Mouse (Mus musculus) layer of hippocampus, adult 2 months (tissue): ENCODE data around the gene Pdgfd. TPM values are rescaled to one million over a fixed set of nuclear protein-coding genes. Genes with fewer than 3 reads are reported as not detected.

Experiments
- DNase-seq, 2 experiments: peaks; one replicate each; pipeline ENCODE4 v3.0.0; 2022; ENCODE audit warnings: low spot score in 2 of 2
- H3K27ac ChIP-seq: fragments of 200-600 bp; 2 replicates; pipeline ENCODE4 v1.8.1; 2022
- H3K4me3 ChIP-seq: fragments of 200-600 bp; 2 replicates; pipeline ENCODE4 v1.8.1; 2022; ENCODE audit warnings: mild to moderate bottlenecking
- CTCF ChIP-seq: fragments of 200-600 bp; conservative IDR thresholded peaks from 2 replicates; pipeline ENCODE4 v1.8.1; 2022; ENCODE audit warnings: antibody characterized with exemption, mild to moderate bottlenecking, moderate library complexity
- total RNA-seq, 2 experiments: library from RNA; stranded (reverse); gene quantifications; 2 replicates each; pipeline ENCODE4 v1.2.3; 2021

Gene Pdgfd
- total RNA-seq, 2 experiments from 2014 or later = 4.0 to 4.1 TPM

GRCm38 (mm10) chr9:6338344-6338743, 170.0 kb downstream of the Pdgfd start:
- no peak for DNase-seq
- no peak overlapping the region for H3K27ac ChIP-seq
- H3K4me3 ChIP-seq = no peak overlapping the region
- TF ChIP-seq CTCF = no peak

GRCm38 (mm10) chr9:6339394-6339793, 171.0 kb downstream of the Pdgfd start:
- no peak for DNase-seq
- Histone ChIP-seq H3K4me3 (no peak overlapping the region), H3K27ac (no peak overlapping the region)
- no peak for TF ChIP-seq CTCF

GRCm38 (mm10) chr9:6340750-6341149, 172.4 kb downstream of the Pdgfd start:
- Histone ChIP-seq H3K27ac (no peak overlapping the region), H3K4me3 (no peak overlapping the region)
- no peak for TF ChIP-seq CTCF
- no peak for DNase-seq

GRCm38 (mm10) chr9:6342854-6343253, 174.5 kb downstream of the Pdgfd start:
- Histone ChIP-seq H3K27ac (no peak overlapping the region), H3K4me3 (no peak overlapping the region)
- TF ChIP-seq CTCF = no peak
- no peak for DNase-seq

GRCm38 (mm10) chr9:6344514-6344913, 176.1 kb downstream of the Pdgfd start:
- H3K4me3 ChIP-seq = no peak overlapping the region
- no peak overlapping the region for H3K27ac ChIP-seq
- TF ChIP-seq CTCF = no peak

GRCm38 (mm10) chr9:6344924-6345323, 176.5 kb downstream of the Pdgfd start:
- no peak for TF ChIP-seq CTCF
- Histone ChIP-seq H3K4me3 (no peak overlapping the region), H3K27ac (no peak overlapping the region)
- DNase-seq = no peak

More at GRCm38 (mm10) chr9:6344514-6344913, 176.1 kb downstream of the Pdgfd start:
- no peak for DNase-seq

- no peak overlapping the region for H3K4me3 ChIP-seq
- no peak for DNase-seq
- no peak overlapping the region for H3K27ac ChIP-seq
- TF ChIP-seq CTCF = no peak
These were observed 177.0 kb downstream of the Pdgfd start for GRCm38 (mm10) chr9:6345366-6345765.

GRCm38 (mm10) chr9:6353257-6353960, 185.0 kb downstream of the Pdgfd start:
- no peak for DNase-seq
- TF ChIP-seq CTCF = no peak
- no peak overlapping the region for H3K4me3 ChIP-seq
- H3K27ac ChIP-seq = no peak overlapping the region

- no peak overlapping the region for H3K27ac ChIP-seq
- no peak overlapping the region for H3K4me3 ChIP-seq
- TF ChIP-seq CTCF = no peak
- no peak for DNase-seq
These were observed 192.4 kb downstream of the Pdgfd start for GRCm38 (mm10) chr9:6360795-6361194.

GRCm38 (mm10) chr9:6366550-6366949, 198.2 kb downstream of the Pdgfd start:
- no peak overlapping the region for H3K27ac ChIP-seq
- TF ChIP-seq CTCF = no peak
- no peak overlapping the region for H3K4me3 ChIP-seq
- DNase-seq = no peak

- no peak for DNase-seq
- Histone ChIP-seq H3K27ac (no peak overlapping the region), H3K4me3 (no peak overlapping the region)
- TF ChIP-seq CTCF = no peak
These were observed 233.4 kb downstream of the Pdgfd start for GRCm38 (mm10) chr9:6401764-6402163.

- TF ChIP-seq CTCF = no peak
- Histone ChIP-seq H3K4me3 (no peak overlapping the region), H3K27ac (no peak overlapping the region)
- DNase-seq = no peak
These were observed 238.2 kb downstream of the Pdgfd start for GRCm38 (mm10) chr9:6406535-6406934.

GRCm38 (mm10) chr9:6407972-6408371, 239.6 kb downstream of the Pdgfd start:
- H3K4me3 ChIP-seq = no peak overlapping the region
- no peak overlapping the region for H3K27ac ChIP-seq
- no peak for TF ChIP-seq CTCF
- peak in 1 of 2 experiments; percentile 0 for DNase-seq

- TF ChIP-seq CTCF = no peak
- no peak for DNase-seq
- H3K4me3 ChIP-seq = no peak overlapping the region
- H3K27ac ChIP-seq = no peak overlapping the region
These were observed 256.2 kb downstream of the Pdgfd start for GRCm38 (mm10) chr9:6424606-6425005.

Other genes with a start within 250 kb of the Pdgfd start
- gene Ddi1, start 101.3 kb downstream of the Pdgfd start, total RNA-seq = not detected